Mouse (Mus musculus): ENCODE measurements around the gene Nos1ap.

GRCm38 (mm10) chr1:170440367-170440766 lies 149.3 kb downstream of the Nos1ap start:
- no peak for TF ChIP-seq POLR2A (IDR thresholded peaks at IDR 0.05; ENCODE audit: borderline replicate concordance, insufficient read depth, low read length)
- TF ChIP-seq CTCF (IDR thresholded peaks at IDR 0.05; ENCODE audit: borderline replicate concordance, insufficient read depth, low read depth, low read length), result no peak

All from cerebellum, adult 2 months (tissue).